Mouse (Mus musculus): ENCODE data around the gene Celsr1.

The Celsr1 gene

DNA sequence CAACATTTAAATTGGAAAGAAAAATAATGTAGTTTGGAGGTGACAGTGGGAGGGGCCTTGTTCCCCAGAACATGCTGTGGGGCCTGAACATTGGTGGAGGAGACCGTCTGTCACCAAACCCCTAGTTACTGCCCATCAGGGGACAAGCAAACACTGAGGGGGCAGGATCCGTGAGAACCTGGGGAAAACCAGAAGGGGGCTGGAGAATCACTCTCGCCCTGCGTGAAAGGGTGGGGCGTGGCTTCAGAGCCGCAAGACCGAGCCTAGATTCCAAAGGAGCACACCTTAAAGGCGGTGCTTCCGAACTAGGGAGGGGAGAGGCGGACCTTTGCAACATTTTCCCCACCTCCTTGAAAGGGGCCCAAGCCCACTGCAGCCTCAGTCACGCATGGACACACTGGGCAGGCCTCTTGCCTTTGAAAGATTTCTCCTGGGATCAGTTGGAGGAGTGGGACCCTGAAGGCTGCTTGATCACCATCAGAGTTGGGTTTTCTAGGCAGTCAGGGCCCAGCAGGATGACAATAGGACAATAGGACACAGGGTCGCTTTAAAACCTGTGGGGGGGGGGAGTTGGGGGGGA lies 1.3 kb upstream of the Celsr1 start:
- no peak for DNase-seq (ENCODE audit: low read depth, low spot score)

DNA sequence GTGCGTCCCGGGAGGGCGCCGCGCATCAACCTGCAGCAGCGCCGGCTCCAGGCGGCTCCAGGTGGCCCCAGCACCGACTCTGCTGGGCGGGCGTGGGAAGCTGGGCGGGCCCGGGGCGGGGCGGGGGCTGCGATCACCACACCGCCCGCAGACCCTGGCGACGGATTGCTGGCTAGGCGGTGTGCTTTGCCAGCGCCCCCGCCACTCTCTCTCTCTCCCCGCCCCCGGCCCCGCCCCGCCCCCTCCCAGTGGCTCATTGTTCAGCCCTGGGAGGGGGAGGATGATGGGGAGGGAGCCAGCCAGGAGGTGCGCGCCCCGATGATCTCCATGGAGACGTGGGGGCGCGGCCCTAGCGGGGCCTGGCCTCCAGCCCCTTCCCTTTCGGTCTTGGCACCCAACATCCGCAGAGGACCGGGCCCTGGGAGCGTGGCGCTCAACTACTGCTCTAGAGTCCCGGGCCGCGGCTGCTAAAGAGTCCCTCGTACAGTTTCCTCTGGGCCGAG lies 495 bp upstream of the Celsr1 start:
- no peak for DNase-seq (ENCODE audit: low read depth, low spot score)

DNA sequence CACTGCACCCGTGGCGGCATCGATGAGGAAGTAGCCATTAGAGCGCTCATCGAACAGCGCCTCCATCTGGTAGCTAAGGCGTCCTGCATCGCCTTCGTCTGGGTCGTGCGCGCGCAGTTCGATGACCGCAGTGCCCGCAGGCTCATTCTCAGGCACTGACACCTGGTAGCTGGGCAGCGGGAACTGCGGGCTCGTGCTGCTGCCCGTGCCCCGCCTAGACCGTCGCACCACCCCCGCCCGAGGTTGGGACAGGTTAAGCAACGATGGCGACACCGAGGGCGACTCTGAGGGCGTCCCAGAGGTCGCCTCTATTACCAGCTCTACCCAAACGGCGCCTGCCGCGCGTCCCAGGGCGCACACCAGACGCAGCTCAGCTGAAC lies 776 bp downstream of the Celsr1 start:
- no peak for DNase-seq (ENCODE audit: low read depth, low spot score)

DNA sequence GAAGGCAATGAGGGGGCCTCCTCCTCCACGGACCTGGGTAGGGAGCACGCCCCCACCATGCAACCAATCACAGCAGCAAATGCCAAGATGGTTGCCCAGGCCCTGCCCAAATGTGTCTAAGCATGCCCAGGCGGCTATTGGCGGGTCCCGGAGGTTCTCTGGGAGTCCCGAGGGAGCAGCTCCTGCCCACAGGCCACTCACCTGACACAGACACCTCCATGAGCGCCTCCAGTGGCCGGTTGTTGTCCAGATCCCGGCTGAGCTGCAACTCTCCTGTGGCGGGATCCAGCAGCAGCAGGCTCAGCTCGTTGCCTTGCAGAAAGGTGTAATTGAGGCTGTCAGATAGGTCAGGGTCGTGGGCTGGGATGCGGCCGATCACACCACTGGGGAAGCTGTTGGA lies 3.6 kb downstream of the Celsr1 start:
- no peak for DNase-seq (ENCODE audit: low read depth, low spot score)

- DNase-seq (ENCODE audit: low read depth, low spot score): no peak
Observed at GRCm38 (mm10) chr15:86027871-86028270, 5.7 kb downstream of the Celsr1 start.

GRCm38 (mm10) chr15:86021971-86022370 lies 11.6 kb downstream of the Celsr1 start:
- DNase-seq (ENCODE audit: low read depth, low spot score): no peak

DNA sequence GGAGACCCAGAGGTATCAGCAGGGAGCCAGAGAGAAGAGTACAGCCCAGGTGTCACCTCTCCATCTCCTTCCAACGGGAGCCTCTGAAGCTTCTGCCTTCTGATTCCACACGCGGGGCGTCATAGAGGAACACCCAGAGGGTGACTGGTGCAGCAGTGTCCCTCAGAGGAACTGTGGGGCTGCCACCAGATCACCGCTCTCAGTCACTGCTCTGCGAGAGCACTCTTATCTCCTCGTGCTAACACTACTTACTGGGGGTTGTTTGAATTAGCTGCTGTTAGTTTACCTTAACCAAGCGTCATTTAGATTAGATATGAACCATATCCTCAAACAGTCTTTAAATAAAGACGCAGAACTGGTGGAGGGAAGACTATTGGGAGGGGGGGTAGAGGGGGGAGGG lies 12.3 kb downstream of the Celsr1 start:
- DNase-seq (ENCODE audit: low read depth, low spot score): no peak

GRCm38 (mm10) chr15:86020008-86020407 lies 13.6 kb downstream of the Celsr1 start:
- no peak for DNase-seq (ENCODE audit: low read depth, low spot score)

DNA sequence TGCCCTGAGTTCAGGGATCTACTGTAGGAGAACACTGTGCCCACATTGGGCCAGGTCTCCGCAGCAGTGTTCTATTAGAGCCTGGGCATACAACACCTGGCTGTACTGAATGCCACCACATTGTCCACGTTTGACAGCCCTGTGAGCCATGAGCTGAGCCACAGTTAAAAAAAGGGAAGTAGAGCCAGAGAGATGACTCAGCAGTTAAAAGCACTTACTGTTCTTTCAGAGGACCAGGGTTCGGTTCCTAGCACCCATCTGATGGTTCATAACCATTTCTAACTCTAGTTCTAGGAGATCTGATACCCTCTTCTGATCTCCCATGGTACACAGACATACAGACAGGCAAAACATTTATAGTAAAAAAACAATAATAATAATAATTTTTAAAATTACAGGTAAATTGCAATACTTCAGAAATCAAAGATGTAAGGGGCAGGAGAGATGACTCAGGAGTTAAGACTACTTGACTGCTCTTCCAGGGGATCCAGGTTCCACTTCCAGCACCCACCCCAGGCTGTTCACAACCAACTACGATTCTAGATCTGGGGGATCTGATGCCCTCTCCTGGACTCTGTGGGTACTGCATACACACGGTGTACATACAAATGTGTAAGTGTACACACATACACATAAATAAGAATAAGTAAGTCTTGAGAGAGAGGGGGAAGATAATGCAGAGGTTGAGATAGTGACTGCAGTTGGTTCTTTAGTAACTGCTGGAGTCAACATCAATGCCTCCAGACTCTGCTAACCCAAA lies 14.6 kb downstream of the Celsr1 start:
- no peak for DNase-seq (ENCODE audit: low read depth, low spot score)

DNA sequence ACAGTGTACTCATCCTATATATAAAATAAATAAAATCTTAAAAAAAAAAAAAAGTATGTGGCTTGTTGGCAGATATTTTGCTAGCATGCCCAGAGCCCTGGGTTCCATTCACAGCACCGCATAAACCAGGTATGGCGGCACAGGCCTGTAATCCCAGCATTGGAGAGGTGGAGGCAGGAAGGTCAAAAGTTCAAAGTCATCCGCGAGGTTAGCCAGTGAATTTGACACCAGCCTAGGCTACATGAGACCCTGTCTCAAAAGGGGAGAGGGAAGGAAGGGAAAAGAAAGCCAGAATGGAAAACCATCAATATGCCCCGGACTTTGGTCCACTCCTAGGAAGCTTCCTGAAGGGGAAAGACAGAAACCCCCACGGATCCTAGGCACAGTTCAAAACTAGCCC lies 16.2 kb downstream of the Celsr1 start:
- DNase-seq (ENCODE audit: low read depth, low spot score): no peak

DNA sequence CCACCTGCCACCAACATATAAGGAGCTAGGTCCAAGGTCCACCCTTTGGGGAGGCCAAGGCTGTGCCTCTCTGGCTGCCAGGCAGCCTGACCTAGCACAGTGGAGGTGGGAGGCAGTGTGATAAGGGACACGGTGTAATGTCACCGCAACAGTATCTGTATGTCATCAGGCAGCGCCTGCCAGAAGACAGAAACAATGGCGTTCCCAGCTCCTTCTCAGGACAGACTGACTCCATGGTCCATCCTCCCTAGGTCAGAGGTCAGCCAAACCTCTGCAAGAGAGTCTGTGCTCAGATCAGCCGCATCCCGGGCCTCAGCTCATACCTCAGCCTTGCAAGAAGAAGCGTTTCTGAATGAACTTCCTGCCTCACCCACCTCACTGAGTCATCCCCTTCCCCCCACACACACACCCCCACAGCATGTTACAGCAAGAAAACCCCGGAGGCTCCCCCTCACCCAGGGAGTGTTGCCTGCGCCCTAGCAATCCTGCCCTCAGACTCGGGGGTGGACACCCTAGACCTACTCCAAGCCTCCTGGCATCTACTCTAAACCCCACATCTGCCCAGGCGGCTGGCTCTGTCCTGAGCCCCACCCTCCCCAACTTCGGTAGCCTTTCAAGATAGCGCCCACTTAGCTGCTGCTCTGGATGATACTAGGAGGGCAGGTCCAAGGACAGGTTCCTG lies 17.6 kb downstream of the Celsr1 start:
- DNase-seq (ENCODE audit: low read depth, low spot score): no peak

GRCm38 (mm10) chr15:86015026-86015425 lies 18.6 kb downstream of the Celsr1 start:
- no peak for DNase-seq (ENCODE audit: low read depth, low spot score)

GRCm38 (mm10) chr15:86013656-86014055 lies 19.9 kb downstream of the Celsr1 start:
- DNase-seq (ENCODE audit: low read depth, low spot score): no peak

DNA sequence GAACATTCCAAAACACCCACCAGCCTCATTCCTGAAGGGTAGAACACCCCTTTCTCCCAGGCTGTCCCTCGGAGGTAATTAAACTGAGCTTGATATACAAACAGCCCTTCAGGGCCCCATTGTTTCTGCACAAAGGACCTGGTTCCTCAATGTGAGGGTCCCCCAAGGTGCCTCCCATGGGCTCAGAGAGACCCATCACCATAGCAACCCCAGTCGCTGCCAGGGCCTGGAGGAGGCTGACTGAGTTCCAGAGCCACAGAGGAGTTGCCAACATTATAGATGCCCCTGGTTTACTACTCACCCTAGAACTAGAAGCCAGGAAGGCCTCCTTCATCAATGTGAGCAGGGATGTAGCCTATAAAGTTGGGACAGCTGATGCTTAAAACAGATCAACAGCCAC lies 20.4 kb downstream of the Celsr1 start:
- DNase-seq (ENCODE audit: low read depth, low spot score): no peak

DNA sequence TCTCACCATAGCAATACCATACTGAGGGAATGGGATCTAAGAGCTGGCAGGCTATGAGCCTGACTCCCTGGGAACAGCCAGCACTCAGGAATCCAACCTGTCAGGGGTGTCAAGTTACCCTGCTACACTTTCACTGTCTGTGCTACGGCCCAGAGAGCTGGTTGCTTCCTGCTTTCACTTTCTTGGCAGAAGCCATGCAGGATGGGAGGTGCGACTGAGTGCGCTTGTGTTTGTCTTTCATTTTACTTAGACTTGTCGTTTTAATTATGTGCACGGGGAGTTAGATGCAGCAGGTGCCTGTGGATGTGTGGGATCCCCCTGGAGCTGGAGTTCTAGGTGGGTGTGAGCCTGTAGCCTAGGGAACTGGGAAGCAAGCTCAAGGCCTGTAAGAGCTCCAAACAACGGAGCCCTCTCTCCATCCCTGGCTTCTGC lies 25.9 kb downstream of the Celsr1 start:
- DNase-seq (ENCODE audit: low read depth, low spot score): no peak

GRCm38 (mm10) chr15:86005691-86006525 lies 27.7 kb downstream of the Celsr1 start:
- no peak for DNase-seq (ENCODE audit: low read depth, low spot score)

GRCm38 (mm10) chr15:86004048-86004447 lies 29.5 kb downstream of the Celsr1 start:
- DNase-seq (ENCODE audit: low read depth, low spot score): no peak

- DNase-seq (ENCODE audit: low read depth, low spot score): no peak
Observed at GRCm38 (mm10) chr15:86000706-86001292, 32.8 kb downstream of the Celsr1 start.

- DNase-seq (ENCODE audit: low read depth, low spot score): no peak
Observed at GRCm38 (mm10) chr15:85998525-85999230, 34.9 kb downstream of the Celsr1 start.

- no peak for DNase-seq (ENCODE audit: low read depth, low spot score)
Observed at GRCm38 (mm10) chr15:85996031-85996765, 37.4 kb downstream of the Celsr1 start.
